Mouse (Mus musculus): Measurements from ENCODE around the gene Calu. TPM values are rescaled to one million over a fixed set of nuclear protein-coding genes. Genes with fewer than 3 reads are reported as not detected.

The Calu gene
- polyA plus RNA-seq, 1 experiment from 2014 or later: 575 TPM

DNA sequence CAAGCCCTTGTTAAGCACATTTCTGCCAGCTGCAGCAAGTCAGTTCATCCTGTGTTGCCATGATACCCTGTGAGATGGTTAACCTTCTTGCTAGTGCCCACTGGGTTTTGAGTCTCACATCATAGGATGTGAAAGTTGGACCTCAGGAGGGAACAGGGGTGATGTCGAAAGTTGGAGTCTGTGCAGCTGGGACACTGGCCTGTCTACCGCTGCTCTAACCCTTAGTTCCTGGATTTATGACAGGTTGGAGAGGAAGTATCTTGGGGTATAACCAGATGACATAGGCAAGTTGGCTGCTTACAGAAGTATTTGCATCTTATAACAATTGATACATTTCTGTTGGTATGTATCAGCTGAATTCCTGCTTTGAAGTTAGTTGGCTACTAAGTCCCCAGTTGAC, 72.7 kb downstream of the Calu start:
- ATAC-seq (ENCODE audit: low read depth) (no peak), DNase-seq (ENCODE audit: low spot score) (no peak)
- Histone ChIP-seq H3K4me2 (ENCODE audit: low read depth, low read length) (no peak overlapping the region), H3K4me1 (ENCODE audit: control insufficient read depth, insufficient read depth, low read length) (no peaks in the 10 kb centered on the region), H3K27ac (replicated peaks; ENCODE audit: low read depth, low read length) (no peak overlapping the region), H3K4me3 (ENCODE audit: low read depth, low read length) (no peak overlapping the region), H3K9me3 (ENCODE audit: control insufficient read depth, low read length) (no peaks in the 10 kb centered on the region), H3K9ac (ENCODE audit: low read depth, low read length) (no peak overlapping the region), H3K36me3 (ENCODE audit: control insufficient read depth, insufficient read depth, low read length) (peaks cover 12% of the 10 kb centered on the region; the same call in 1 of the 2 replicates), H3K27me3 (replicated peaks; ENCODE audit: control insufficient read depth, insufficient read depth, low read length) (no peaks in the 10 kb centered on the region)
- WGBS: 92% methylated on average over 2 of the region's 2 CpGs

DNA sequence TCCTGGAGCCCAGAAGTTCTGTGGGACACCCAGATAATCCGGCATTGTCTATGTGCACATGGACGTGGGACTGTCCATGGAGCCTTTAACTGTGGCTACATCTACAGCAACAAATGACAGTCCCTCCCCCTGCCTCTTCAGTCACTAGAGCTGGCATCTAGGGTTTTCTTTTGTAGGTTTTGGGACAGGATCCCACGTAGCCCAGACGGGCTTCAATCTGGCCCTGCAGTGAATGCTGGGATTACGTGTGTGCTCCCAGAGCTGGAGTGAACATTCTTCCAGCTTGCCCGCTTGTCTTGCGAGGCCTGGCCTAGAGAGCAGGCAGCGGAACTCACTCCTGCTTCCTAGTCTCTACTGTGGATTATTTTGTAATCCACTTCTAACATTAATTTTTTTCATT, 77.2 kb downstream of the Calu start:
- H3K27ac ChIP-seq (replicated peaks; ENCODE audit: low read depth, low read length): no peak overlapping the region
- no peaks in the 10 kb centered on the region for H3K4me1 ChIP-seq (ENCODE audit: control insufficient read depth, insufficient read depth, low read length)
- H3K36me3 ChIP-seq (ENCODE audit: control insufficient read depth, insufficient read depth, low read length): no peaks in the 10 kb centered on the region
- DNase-seq (ENCODE audit: low spot score) (no peak), ATAC-seq (ENCODE audit: low read depth) (no peak)
- WGBS: 87% methylated on average over 8 of the region's 8 CpGs
- H3K4me3 ChIP-seq (ENCODE audit: low read depth, low read length): no peak overlapping the region
- no peaks in the 10 kb centered on the region for H3K9me3 ChIP-seq (ENCODE audit: control insufficient read depth, low read length)
- no peak overlapping the region for H3K9ac ChIP-seq (ENCODE audit: low read depth, low read length)
- no peak overlapping the region for H3K4me2 ChIP-seq (ENCODE audit: low read depth, low read length)
- H3K27me3 ChIP-seq (replicated peaks; ENCODE audit: control insufficient read depth, insufficient read depth, low read length): no peaks in the 10 kb centered on the region

DNA sequence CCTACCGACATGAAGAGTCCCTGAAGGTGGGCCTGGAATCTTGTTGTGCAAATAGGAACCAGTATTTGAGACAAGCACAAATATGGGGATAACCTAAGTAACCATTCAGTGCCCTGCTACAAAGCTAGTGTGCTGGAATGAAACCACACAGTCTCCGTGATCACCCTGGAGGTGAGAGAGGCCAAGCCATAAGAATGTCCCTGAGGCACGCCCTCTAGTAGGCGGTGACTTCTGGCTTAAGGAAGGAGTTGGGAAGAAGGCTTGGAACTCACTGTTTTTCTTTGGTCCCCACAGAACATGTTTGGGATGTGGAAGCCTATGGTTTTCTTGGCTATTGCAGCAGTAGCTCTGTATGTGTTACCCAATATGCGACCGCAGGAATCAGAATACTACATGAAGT, 78.5 kb downstream of the Calu start:
- Histone ChIP-seq H3K4me3 (ENCODE audit: low read depth, low read length) (no peak overlapping the region), H3K27me3 (replicated peaks; ENCODE audit: control insufficient read depth, insufficient read depth, low read length) (no peaks in the 10 kb centered on the region), H3K4me1 (ENCODE audit: control insufficient read depth, insufficient read depth, low read length) (0 out of 2 replicates have a peak, but pooled peaks cover under 1% of the 10 kb centered on the region), H3K4me2 (ENCODE audit: low read depth, low read length) (no peak overlapping the region), H3K9ac (ENCODE audit: low read depth, low read length) (no peak overlapping the region), H3K36me3 (ENCODE audit: control insufficient read depth, insufficient read depth, low read length) (no peaks in the 10 kb centered on the region), H3K9me3 (ENCODE audit: control insufficient read depth, low read length) (no peaks in the 10 kb centered on the region), H3K27ac (replicated peaks; ENCODE audit: low read depth, low read length) (no peak overlapping the region)
- DNase-seq (ENCODE audit: low spot score) (no peak), ATAC-seq (ENCODE audit: low read depth) (no peak)
- WGBS: 69% methylated on average over 6 of the region's 6 CpGs

Small RNA genes lying within 50 kb of the gene (microRNA-seq; reads per million reads assigned to microRNA genes)
- not detected for gene Gm26220 (ENCODE audit: borderline number of aligned reads)
- gene Gm44354 (ENCODE audit: borderline number of aligned reads): not detected

Other genes starting within 250 kb of the Calu start
- 35.9 and 39.5 TPM in 2 replicates for gene Rbm28, start 183.1 kb upstream of the Calu start, polyA plus RNA-seq (2014; fragmentation: Nextera tagmentation; extraction: Ambion mirVana)
- 0.82 and 1.4 TPM in 2 replicates for gene Prrt4, start 168.5 kb upstream of the Calu start, polyA plus RNA-seq (2014; fragmentation: Nextera tagmentation; extraction: Ambion mirVana)
- gene Impdh1, start 131.7 kb upstream of the Calu start, polyA plus RNA-seq (2014; fragmentation: Nextera tagmentation; extraction: Ambion mirVana): 47.1 and 50.7 TPM in 2 replicates
- 44.1 and 46.5 TPM in 2 replicates for gene Hilpda, start 75.6 kb upstream of the Calu start, polyA plus RNA-seq (2014; fragmentation: Nextera tagmentation; extraction: Ambion mirVana)
- 0.61 and 0.81 TPM in 2 replicates for gene Fam71f2, start 68.5 kb upstream of the Calu start, polyA plus RNA-seq (2014; fragmentation: Nextera tagmentation; extraction: Ambion mirVana)
- gene Fam71f1, start 28.9 kb upstream of the Calu start, polyA plus RNA-seq (2014; fragmentation: Nextera tagmentation; extraction: Ambion mirVana): 0.17 and 0.42 TPM in 2 replicates
- 0.96 and 1.3 TPM in 2 replicates for gene Opn1sw, start 40.4 kb downstream of the Calu start, polyA plus RNA-seq (2014; fragmentation: Nextera tagmentation; extraction: Ambion mirVana)
- 19.5 and 21.3 TPM in 2 replicates for gene Ccdc136, start 48.2 kb downstream of the Calu start, polyA plus RNA-seq (2014; fragmentation: Nextera tagmentation; extraction: Ambion mirVana)
- 39.2 and 39.7 TPM in 2 replicates for gene Flnc, start 85.2 kb downstream of the Calu start, polyA plus RNA-seq (2014; fragmentation: Nextera tagmentation; extraction: Ambion mirVana)
- 213 and 215 TPM in 2 replicates for gene Atp6v1f, start 119.6 kb downstream of the Calu start, polyA plus RNA-seq (2014; fragmentation: Nextera tagmentation; extraction: Ambion mirVana)
- gene Atp6v1fnb, start 123.4 kb downstream of the Calu start, polyA plus RNA-seq (2014; fragmentation: Nextera tagmentation; extraction: Ambion mirVana): not detected in 2 replicates
- gene Kcp, start 159.9 kb downstream of the Calu start, polyA plus RNA-seq (2014; fragmentation: Nextera tagmentation; extraction: Ambion mirVana): 18.5 and 23.7 TPM in 2 replicates
- 5.2 and 5.9 TPM in 2 replicates for gene Irf5, start 178.6 kb downstream of the Calu start, polyA plus RNA-seq (2014; fragmentation: Nextera tagmentation; extraction: Ambion mirVana)

Data from embryonic facial prominence, embryonic 14.5 days (tissue).